Mouse (Mus musculus): ENCODE results near the gene Sfmbt1. TPM values are rescaled to one million over a fixed set of nuclear protein-coding genes. Genes with fewer than 3 reads are reported as not detected.

The Sfmbt1 gene
- polyA plus RNA-seq, 1 experiment from 2014 or later, result 17.8 TPM

DNA sequence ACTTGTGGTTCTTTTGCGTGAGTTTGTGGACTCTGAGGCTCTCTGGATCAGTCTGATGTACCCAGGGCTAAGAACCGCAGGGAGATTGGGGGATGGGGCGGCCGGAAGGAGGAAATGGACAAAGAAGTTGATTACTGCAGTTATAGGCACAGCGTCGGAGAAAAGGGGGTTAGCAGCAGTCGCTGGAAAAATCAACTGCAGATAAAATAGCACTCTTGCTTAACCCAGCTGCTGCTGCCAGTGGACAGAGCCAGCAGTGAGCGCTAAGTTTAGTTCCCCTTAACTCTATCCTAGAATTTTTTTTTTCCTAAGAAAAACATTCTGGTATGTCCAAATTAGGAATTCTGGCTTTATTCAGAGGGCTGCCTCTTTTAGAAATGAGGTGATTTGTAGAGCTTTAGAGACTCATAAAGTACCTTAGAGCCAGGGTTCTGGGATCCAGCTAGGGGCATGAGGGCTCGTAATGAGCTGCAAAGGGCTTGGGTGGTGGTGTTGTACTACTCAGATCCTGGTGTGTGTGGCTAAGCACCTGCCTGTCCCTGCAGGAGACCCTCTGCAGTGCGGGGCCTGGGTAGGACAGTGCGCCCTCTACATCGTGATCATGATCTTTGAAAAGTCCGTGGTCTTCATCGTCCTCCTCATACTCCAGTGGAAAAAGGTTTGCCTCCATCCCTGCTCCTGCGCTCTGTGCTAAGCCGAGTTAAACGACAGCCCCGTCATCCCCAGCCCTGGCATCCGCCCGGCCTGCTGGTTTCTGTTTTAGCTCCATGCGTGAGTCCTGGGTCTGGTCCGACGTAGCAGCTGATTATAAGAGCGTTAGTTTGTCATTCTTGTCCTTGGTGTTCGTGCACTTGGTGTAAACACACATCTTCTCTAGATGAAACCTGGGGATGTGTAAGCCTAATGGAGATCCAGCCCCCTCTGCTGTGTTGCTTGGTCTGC is 155.8 kb downstream of the Sfmbt1 start:
- Histone ChIP-seq H3K27me3 (ENCODE audit: insufficient read depth, poor library complexity, severe bottlenecking) (no peaks in the 10 kb centered on the region), H3K36me3 (peaks cover 73% of the 10 kb centered on the region), H3K27ac (no peak overlapping the region), H3K9me3 (no peaks in the 10 kb centered on the region), H3K4me3 (no peak overlapping the region), H3K4me1 (replicated peaks) (no peaks in the 10 kb centered on the region)
- WGBS, result 91% methylated on average over 25 of the region's 25 CpGs
- no peak for DNase-seq (ENCODE audit: low spot score)

Other genes with a start within 250 kb of the Sfmbt1 start
- 30.5 and 31.7 TPM in 2 replicates for gene Dcp1a, start 235.3 kb upstream of the Sfmbt1 start, polyA plus RNA-seq (2016; fragmentation: Nextera tagmentation; extraction: Ambion mirVana)
- 1.1 and 1.2 TPM in 2 replicates for gene Cacna1d, start 223.4 kb upstream of the Sfmbt1 start, polyA plus RNA-seq (2016; fragmentation: Nextera tagmentation; extraction: Ambion mirVana)
- 285 and 314 TPM in 2 replicates for gene Tkt, start 166.5 kb upstream of the Sfmbt1 start, polyA plus RNA-seq (2016; fragmentation: Nextera tagmentation; extraction: Ambion mirVana)
- gene Prkcd, start 88.6 kb upstream of the Sfmbt1 start, polyA plus RNA-seq (2016; fragmentation: Nextera tagmentation; extraction: Ambion mirVana), result 28.7 and 35.4 TPM in 2 replicates
- gene Rft1, start 60.5 kb upstream of the Sfmbt1 start, polyA plus RNA-seq (2016; fragmentation: Nextera tagmentation; extraction: Ambion mirVana), result 13.0 and 13.6 TPM in 2 replicates
- gene Tmem110, start 110.7 kb downstream of the Sfmbt1 start, polyA plus RNA-seq (2016; fragmentation: Nextera tagmentation; extraction: Ambion mirVana), result 22.4 and 26.3 TPM in 2 replicates
- gene Mustn1, start 164.4 kb downstream of the Sfmbt1 start, polyA plus RNA-seq (2016; fragmentation: Nextera tagmentation; extraction: Ambion mirVana), result 0.29 and 0.39 TPM in 2 replicates
- gene Itih4, start 171.6 kb downstream of the Sfmbt1 start, polyA plus RNA-seq (2016; fragmentation: Nextera tagmentation; extraction: Ambion mirVana), result not detected in 2 replicates
- 0.37 and 0.49 TPM in 2 replicates for gene Itih3, start 208.9 kb downstream of the Sfmbt1 start, polyA plus RNA-seq (2016; fragmentation: Nextera tagmentation; extraction: Ambion mirVana)
- gene Itih1, start 228.4 kb downstream of the Sfmbt1 start, polyA plus RNA-seq (2016; fragmentation: Nextera tagmentation; extraction: Ambion mirVana), result not detected in 2 replicates
- gene Nek4, start 236.5 kb downstream of the Sfmbt1 start, polyA plus RNA-seq (2016; fragmentation: Nextera tagmentation; extraction: Ambion mirVana), result 18.6 and 21.0 TPM in 2 replicates

All from hindbrain, embryonic 10.5 days (tissue).